Mouse (Mus musculus): ENCODE measurements at regions not wholly inside any gene's neighbourhood (a gene's known extent, or its start where the extent isn't known, plus 50 kb on each side); places are given as distances from the start of the nearest gene placed in this dataset.

GRCm38 (mm10) chr5:119292323-119292722 is 378.1 kb upstream of the Tbx3 start:
- no peak for DNase-seq (ENCODE audit: low spot score)

DNA sequence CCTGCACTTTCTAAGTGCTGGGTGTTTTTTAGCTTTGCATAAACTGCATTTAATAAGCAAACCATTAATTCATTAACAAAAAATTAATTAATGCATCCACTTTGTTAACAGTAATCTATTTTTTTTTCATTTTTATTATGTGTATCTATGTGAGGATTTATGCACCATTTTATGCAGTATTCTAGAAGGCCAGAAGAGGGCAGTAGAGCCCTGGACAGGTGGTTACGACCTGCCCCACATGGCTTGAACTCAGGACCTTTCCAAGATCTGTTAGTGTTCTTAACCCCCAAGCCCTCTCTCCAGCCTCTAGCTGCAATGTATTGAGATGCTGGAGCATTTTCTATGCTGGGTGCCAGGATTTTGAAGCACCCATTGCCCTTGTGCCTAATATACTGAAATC is 377.6 kb upstream of the Tbx3 start:
- no peak for DNase-seq (ENCODE audit: low spot score)

DNA sequence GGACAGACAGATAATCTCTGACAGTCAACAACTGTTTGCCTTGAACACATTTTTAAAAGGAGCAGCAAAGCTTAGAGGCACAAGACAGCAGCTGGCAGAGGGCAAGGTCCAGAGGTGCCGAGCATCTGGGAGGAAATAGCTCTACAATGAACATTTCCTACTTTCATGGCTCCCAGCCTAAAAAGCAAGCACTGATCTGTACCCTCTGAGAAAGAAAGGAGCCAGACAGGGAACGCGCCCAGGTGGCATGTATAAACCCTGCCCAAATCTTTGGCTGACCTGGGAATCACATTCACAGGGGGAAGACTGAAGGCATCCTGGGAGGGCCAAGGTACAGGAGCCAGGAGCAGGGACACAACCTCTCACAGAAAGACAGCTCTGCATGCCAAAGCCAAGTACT is 371.2 kb upstream of the Tbx3 start:
- no peak for DNase-seq (ENCODE audit: low spot score)

- DNase-seq (ENCODE audit: low spot score), result no peak
Measured at GRCm38 (mm10) chr5:119300106-119300505, 370.4 kb upstream of the Tbx3 start.

DNA sequence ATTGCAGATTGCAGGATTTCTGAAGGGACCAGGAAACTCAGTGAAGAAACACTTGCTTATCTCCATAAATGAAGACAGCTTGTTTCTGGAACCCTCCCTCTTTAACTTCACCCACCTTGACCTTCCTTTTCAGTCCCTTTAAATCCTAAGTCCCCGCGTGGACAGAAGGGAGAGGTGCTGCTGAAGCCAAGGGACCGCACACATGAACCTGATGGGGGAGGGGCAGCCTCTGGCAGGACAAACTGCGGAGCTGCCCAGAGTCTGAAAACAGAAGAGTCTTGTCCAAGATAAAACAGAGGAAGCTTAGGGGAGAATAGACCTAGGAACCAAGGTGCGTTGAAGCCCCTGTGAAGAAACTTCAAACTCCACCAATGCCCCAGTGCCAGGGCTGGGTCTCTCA is 368.9 kb upstream of the Tbx3 start:
- no peak for DNase-seq (ENCODE audit: low spot score)

DNA sequence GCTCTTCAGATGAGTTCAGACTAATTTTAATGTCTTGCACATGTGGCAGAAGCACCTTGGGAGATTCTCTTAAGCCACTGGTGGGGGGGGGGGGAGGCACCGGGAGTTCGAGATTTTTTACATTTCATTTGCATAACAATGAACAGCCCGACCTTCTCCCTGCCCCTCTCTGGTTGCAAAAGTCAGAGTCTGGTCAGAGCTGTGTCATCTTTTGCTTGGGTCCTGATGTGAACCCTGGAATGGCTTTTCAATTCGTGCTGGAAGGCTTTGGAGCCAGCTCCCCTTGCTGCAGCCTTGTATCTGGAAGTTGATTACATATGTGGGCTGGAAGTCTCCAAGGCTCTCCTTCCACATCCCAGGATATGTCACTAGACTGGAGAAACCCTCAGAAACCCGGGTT is 365.7 kb upstream of the Tbx3 start:
- no peak for DNase-seq (ENCODE audit: low spot score)

- no peak for DNase-seq (ENCODE audit: low spot score)
Measured at GRCm38 (mm10) chr5:119307768-119308167, 362.7 kb upstream of the Tbx3 start.

DNA sequence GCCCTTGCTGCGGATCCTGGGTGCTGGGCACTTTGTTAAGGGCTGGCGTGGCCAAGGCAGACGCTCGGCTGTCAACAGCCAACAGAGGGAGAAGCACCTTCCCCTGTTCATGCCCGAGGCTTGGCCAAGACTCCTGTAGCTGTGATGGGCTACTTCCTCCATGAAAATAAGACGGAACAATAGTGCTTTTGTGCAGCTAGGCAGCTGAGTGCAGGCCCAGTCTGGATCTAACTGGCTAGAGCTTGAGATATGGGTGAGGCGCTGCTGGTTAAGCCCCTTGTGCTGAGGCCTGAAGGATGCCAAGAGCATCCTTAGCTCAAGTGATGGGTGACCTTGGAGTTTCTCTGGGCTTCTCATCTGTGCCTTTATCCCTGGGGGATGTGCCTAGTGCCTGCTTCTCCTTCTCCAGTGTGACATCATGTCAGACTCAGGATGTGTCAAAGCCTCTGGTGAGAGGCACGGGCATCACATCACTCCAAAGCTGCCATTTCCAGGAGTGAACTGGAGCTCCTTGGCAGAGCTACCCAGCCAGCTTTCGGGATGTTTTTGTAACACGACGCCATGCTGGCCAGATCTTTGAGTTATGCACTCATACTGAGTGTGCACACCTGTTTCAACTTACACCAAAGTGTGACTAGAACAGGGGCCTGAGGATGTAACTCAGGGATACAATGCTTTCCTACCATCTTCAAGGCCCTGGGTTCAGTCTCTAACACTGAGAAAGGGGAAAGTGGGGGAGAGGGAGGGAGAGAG is 360.1 kb upstream of the Tbx3 start:
- DNase-seq (ENCODE audit: low spot score), result no peak

DNA sequence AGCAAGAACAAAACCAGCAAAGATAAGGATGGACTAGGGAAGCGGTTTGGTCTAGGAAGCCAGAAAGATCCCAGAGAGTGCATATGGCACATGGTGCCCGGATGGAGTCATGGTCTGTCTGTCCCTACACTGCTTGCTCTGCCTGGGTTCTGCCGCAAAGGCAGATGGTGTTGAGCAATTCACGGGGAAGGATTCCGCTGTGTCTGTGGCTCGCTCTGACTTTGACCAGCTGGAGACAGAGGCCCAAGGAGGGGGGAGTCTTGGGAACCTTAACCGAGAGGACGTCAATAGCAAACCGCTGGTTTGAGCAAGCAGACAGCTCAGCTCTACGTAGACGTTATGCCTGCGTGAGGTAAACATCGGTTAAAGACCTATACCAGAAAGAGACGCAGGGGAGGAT is 357.7 kb upstream of the Tbx3 start:
- no peak for DNase-seq (ENCODE audit: low spot score)

- no peak for DNase-seq (ENCODE audit: low spot score)
Measured at GRCm38 (mm10) chr5:119315149-119315548, 355.3 kb upstream of the Tbx3 start.

GRCm38 (mm10) chr5:119317617-119318016 is 352.9 kb upstream of the Tbx3 start:
- no peak for DNase-seq (ENCODE audit: low spot score)

DNA sequence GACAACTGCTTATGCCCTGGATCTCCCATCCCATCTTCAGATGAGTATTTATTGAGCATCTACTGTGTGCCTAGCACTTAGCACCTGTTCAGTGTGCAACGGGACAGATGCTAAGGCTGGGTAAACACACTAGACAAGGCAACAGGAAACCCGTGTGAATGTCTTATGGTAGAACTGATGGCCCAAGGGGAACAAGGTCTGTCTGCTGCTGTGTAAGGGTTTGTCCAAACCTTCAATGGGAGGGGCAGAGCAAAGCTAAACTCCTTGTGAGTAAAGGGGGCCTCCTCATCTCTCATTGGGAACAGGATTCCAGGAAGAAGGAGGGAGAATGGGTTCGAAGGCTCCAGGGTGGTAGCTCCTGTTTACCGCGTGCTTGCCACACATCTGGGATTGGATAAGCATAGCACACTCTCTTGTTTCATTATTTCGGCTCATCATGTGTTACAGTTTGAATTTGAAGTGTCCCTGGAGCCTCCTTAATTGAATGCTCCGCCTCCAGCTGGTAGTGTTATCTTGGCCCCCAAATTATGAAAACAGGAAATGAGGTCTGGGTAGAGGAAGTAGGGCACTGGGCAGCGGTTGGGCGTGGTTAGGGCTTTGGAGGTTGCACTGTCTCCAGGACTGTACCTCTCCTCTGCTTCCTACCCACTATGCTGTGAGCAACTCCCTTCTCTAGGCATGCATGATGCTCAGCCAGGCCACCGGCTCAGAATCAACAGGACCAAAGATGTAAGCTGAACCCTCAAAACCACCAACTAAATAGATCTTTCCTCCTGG is 348.9 kb upstream of the Tbx3 start:
- DNase-seq (ENCODE audit: low spot score), result no peak

- no peak for DNase-seq (ENCODE audit: low spot score)
Measured at GRCm38 (mm10) chr5:119322411-119322810, 348.1 kb upstream of the Tbx3 start.

GRCm38 (mm10) chr5:119325681-119326255 is 344.7 kb upstream of the Tbx3 start:
- DNase-seq (ENCODE audit: low spot score), result no peak

DNA sequence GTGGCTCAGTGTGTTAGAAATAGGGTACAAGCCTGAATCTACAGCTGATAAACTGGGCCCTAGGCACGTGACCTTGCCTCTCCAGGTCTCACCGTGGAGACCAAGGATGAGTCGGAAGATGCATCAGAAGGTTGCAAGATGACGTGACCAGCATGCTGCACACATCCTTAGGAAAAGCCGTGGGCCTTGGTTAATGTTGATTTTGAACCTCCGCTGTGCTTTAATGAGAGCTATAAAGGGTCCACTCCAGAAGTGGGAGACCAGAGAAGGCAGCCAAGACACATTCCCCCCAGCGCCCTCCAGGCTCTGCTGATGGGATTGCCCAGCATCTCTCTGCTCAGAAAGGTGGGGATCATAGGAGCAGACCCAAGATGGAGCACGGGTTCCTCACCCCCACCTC is 343.6 kb upstream of the Tbx3 start:
- DNase-seq (ENCODE audit: low spot score), result no peak

DNA sequence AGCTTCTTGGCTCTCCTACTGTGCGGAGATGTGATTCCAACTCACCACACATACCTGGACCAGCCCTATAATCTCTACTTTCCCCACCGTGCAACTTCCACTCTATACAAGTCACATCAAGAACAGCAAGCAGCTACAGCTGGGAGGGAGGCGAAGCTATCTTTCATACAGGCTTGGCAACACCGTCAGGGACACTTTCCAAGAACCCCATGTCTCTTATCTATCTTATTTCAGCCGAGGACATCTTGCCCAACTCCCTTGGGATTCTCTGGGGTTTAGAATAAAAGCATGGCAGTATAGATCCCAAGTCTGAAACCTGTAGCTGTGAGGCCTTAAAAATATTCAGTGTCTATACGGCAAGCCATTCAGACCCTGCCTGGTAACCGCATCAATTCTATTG is 341.5 kb upstream of the Tbx3 start:
- no peak for DNase-seq (ENCODE audit: low spot score)

- DNase-seq (ENCODE audit: low spot score), result no peak
Measured at GRCm38 (mm10) chr5:119329371-119329770, 341.1 kb upstream of the Tbx3 start.

GRCm38 (mm10) chr5:119329860-119330259 is 340.6 kb upstream of the Tbx3 start:
- no peak for DNase-seq (ENCODE audit: low spot score)

- DNase-seq (ENCODE audit: low spot score), result no peak
Measured at GRCm38 (mm10) chr5:119331461-119331860, 339.0 kb upstream of the Tbx3 start.

DNA sequence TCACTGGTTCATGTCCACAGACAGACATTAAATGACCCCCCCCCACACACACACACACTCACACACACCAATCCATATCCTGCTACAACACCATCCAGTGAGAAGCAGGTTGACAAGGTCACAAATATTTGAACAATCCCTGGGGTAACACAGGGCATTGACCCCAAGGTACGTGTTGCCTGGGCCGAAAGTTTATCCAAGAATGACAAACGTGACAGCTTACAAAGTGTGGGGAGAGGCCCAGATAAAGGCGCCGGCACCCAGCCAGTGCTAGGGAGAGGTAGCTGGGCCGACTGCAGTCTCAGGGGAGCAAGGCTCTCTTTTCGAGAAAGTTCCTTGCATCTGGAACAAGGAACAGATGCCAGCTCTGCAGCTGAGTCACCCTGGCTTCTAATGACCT is 337.8 kb upstream of the Tbx3 start:
- no peak for DNase-seq (ENCODE audit: low spot score)

- no peak for DNase-seq (ENCODE audit: low spot score)
Measured at GRCm38 (mm10) chr5:119335211-119335610, 335.3 kb upstream of the Tbx3 start.

DNA sequence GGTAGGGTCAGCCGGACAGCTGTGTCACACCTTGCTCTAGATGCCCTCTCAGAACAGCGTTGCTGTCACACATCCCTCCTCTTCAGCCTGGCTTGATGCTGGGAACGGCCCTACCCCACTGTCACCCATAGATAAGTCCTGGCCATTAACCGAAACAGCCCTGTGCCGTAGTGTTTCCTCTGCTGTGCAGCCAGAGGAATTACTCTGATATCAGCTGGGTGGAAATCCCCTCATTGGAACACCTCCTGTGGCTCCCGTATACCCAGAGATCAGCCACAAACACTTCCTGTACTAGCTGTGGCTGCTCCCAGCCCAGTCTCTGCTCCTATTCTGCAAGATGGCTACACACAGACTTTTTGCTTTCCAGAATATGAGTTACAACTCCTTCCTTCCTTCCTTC is 334.5 kb upstream of the Tbx3 start:
- DNase-seq (ENCODE audit: low spot score), result no peak

DNA sequence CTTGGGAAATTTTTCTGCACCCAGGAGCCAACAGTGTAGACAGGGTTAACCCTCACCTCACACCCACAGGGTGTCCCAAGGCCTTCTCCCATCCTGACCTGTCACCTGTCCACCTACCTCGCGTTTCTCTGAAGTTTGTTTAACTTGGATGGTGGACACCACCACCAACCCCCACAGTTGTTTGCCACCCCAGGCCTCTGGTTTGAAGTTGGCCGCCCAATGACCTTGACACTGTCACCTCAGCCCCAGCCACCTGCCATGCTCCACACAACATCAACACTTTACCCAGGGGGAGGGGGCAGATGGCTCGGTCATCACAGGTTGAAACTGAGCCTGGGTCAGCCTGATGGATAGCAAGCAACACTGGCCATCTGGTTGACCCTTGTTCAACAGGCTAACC is 332.7 kb upstream of the Tbx3 start:
- DNase-seq (ENCODE audit: low spot score), result no peak
